Comparison of ENCODE assay signal across 17 mouse cellular contexts in genomic region chr8:30733385-30733784, GRCm38 (mm10).
A peak's percentile ranks its signal among the peaks of the same experiment; 100 is the strongest.
DNase-seq lines count a peak whose midpoint lies in the region; ATAC-seq lines count a peak whose summit lies in the region.
"Had no signal": no experiment of that assay in that cellular context is flagged by ENCODE, and none has a peak within 500 bp of the region (broad histone marks: within the 10 kb centered on the region; RNA-seq: fewer than 3 reads in every experiment).

No protein-coding gene starts in this region.

- no peaks in the 10 kb centered on the region for H3K27me3 ChIP-seq in hindbrain, embryonic 12.5 days
- no peaks in the 10 kb centered on the region for H3K27me3 ChIP-seq in hindbrain, embryonic 14.5 days (ENCODE audit: control insufficient read depth, insufficient read depth, low read length)
- no peaks in the 10 kb centered on the region for H3K27me3 ChIP-seq in forebrain, embryonic 13.5 days
- H3K27me3 ChIP-seq in forebrain, embryonic 14.5 days (replicated peaks; ENCODE audit: control insufficient read depth, insufficient read depth, low read length) = no peaks in the 10 kb centered on the region

- no peaks in the 10 kb centered on the region for H3K9me3 ChIP-seq in hindbrain, embryonic 12.5 days (replicated peaks)
- no peaks in the 10 kb centered on the region for H3K9me3 ChIP-seq in hindbrain, embryonic 14.5 days (ENCODE audit: control insufficient read depth, low read length)
- no peaks in the 10 kb centered on the region for H3K9me3 ChIP-seq in forebrain, embryonic 13.5 days (replicated peaks)
- no peaks in the 10 kb centered on the region for H3K9me3 ChIP-seq in forebrain, embryonic 14.5 days (replicated peaks; ENCODE audit: control insufficient read depth, low read length)
- H3K9me3 ChIP-seq: heart, embryonic 10.5 days had no signal

- H3K4me3 ChIP-seq in hindbrain, embryonic 12.5 days = no peak overlapping the region
- no peak overlapping the region for H3K4me3 ChIP-seq in hindbrain, embryonic 14.5 days (replicated peaks; ENCODE audit: low read length)
- H3K4me3 ChIP-seq in forebrain, embryonic 13.5 days = no peak overlapping the region
- no peak overlapping the region for H3K4me3 ChIP-seq in forebrain, embryonic 14.5 days (ENCODE audit: low read depth, low read length)
- H3K4me3 ChIP-seq: heart, embryonic 10.5 days had no signal

- 78% methylated on average over 6 of the region's 6 CpGs for WGBS in hindbrain, embryonic 12.5 days
- WGBS in hindbrain, embryonic 14.5 days = 72% methylated on average over 6 of the region's 6 CpGs
- 78% methylated on average over 6 of the region's 6 CpGs for WGBS in forebrain, embryonic 13.5 days
- 79% methylated on average over 6 of the region's 6 CpGs for whole genome bisulfite sequencing in forebrain, embryonic 14.5 days

- no peaks in the 10 kb centered on the region for H3K36me3 ChIP-seq in hindbrain, embryonic 12.5 days
- H3K36me3 ChIP-seq in hindbrain, embryonic 14.5 days (replicated peaks; ENCODE audit: control insufficient read depth, insufficient read depth) = no peaks in the 10 kb centered on the region
- no peaks in the 10 kb centered on the region for H3K36me3 ChIP-seq in forebrain, embryonic 13.5 days (ENCODE audit: poor library complexity, severe bottlenecking)
- H3K36me3 ChIP-seq in forebrain, embryonic 14.5 days (ENCODE audit: control insufficient read depth, insufficient read depth, low read length) = no peaks in the 10 kb centered on the region
- H3K36me3 ChIP-seq: heart, embryonic 10.5 days had no signal

- ATAC-seq in hindbrain, embryonic 12.5 days (ENCODE audit: low FRiP score) = peak; percentile 27; the same call in 1 of the 2 replicates
- no peak for ATAC-seq in hindbrain, embryonic 14.5 days (ENCODE audit: low FRiP score)
- peak; percentile 56; the same call in 1 of the 2 replicates for ATAC-seq in forebrain, embryonic 13.5 days
- peak; percentile 32 for ATAC-seq in forebrain, embryonic 14.5 days
- ATAC-seq: activated CD4-positive, CD25-positive, alpha-beta regulatory T cell, adult 4 months had no signal

- H3K9ac ChIP-seq in hindbrain, embryonic 12.5 days = no peak overlapping the region
- no peak overlapping the region for H3K9ac ChIP-seq in hindbrain, embryonic 14.5 days
- no peak overlapping the region for H3K9ac ChIP-seq in forebrain, embryonic 13.5 days
- no peak overlapping the region for H3K9ac ChIP-seq in forebrain, embryonic 14.5 days (ENCODE audit: low read length)

- H3K27ac ChIP-seq in hindbrain, embryonic 12.5 days = no peak overlapping the region
- no peak overlapping the region for H3K27ac ChIP-seq in hindbrain, embryonic 14.5 days
- H3K27ac ChIP-seq in forebrain, embryonic 13.5 days = no peak overlapping the region
- no peak overlapping the region for H3K27ac ChIP-seq in forebrain, embryonic 14.5 days (ENCODE audit: low read depth, low read length)
- H3K27ac ChIP-seq: heart, embryonic 10.5 days had no signal

- H3K4me2 ChIP-seq in hindbrain, embryonic 12.5 days (replicated peaks) = no peak overlapping the region
- no peak overlapping the region for H3K4me2 ChIP-seq in hindbrain, embryonic 14.5 days (replicated peaks)
- H3K4me2 ChIP-seq in forebrain, embryonic 13.5 days = no peak overlapping the region
- no peak overlapping the region for H3K4me2 ChIP-seq in forebrain, embryonic 14.5 days (ENCODE audit: low read length)

- H3K4me1 ChIP-seq in hindbrain, embryonic 12.5 days = 0 out of 2 replicates have a peak, but pooled peaks cover 7% of the 10 kb centered on the region
- peaks cover 4% of the 10 kb centered on the region; the same call in 1 of the 2 replicates for H3K4me1 ChIP-seq in hindbrain, embryonic 14.5 days (replicated peaks; ENCODE audit: control insufficient read depth, insufficient read depth, low read length)
- H3K4me1 ChIP-seq in forebrain, embryonic 13.5 days = peaks cover 19% of the 10 kb centered on the region
- H3K4me1 ChIP-seq in forebrain, embryonic 14.5 days (ENCODE audit: control insufficient read depth, insufficient read depth, low read length) = peaks cover 13% of the 10 kb centered on the region
- H3K4me1 ChIP-seq: heart, embryonic 10.5 days had no signal

- DNase-seq in hindbrain, embryonic 14.5 days (ENCODE audit: low spot score) = no peak
- peak; percentile 7 to 13 for DNase-seq in kidney, postnatal 4 days
- DNase-seq in kidney, postnatal 14 days = no peak
- no peak for DNase-seq in forebrain, embryonic 14.5 days (ENCODE audit: low spot score)
- no peak for DNase-seq in urinary bladder, postnatal 36 days (ENCODE audit: low spot score in 2 of 2)
- DNase-seq in lung, postnatal 4 days = no peak
- DNase-seq: adrenal gland, adult 8-10 months; cerebellum, adult 11-12 months; cerebellum, postnatal 14 days; heart, postnatal 4 days; kidney, adult 8-10 months; layer of hippocampus, postnatal 36 days; lung, postnatal 10 days had no signal

Comparison
In these comparisons a context has a peak if more than half of its experiments do, and no peak if none do; other contexts are left out.
1. DNase-seq: peak in kidney, postnatal 4 days (2 of 2); none in hindbrain, embryonic 14.5 days (single experiment), kidney, postnatal 14 days (single experiment), forebrain, embryonic 14.5 days (single experiment), urinary bladder, postnatal 36 days (0 of 2) and lung, postnatal 4 days (0 of 2).